Mouse (Mus musculus) spleen, postnatal 36 days (tissue): ENCODE results near the gene Bcar1.

ENCODE experiments used
- DNase-seq, 2 experiments: peaks; one replicate each; pipeline ENCODE4 v3.0.0; 2022; ENCODE audit warnings: low spot score in 2 of 2, mixed read lengths in 1 of 2

Gene Bcar1

GRCm38 (mm10) chr8:111739604-111740003, 4.0 kb downstream of the Bcar1 start:
- no peak for DNase-seq

- DNase-seq: no peak
Observed at GRCm38 (mm10) chr8:111738867-111739266, 4.7 kb downstream of the Bcar1 start.

GRCm38 (mm10) chr8:111736321-111736720, 7.3 kb downstream of the Bcar1 start:
- no peak for DNase-seq

- no peak for DNase-seq
Observed at GRCm38 (mm10) chr8:111735791-111736190, 7.8 kb downstream of the Bcar1 start.

- DNase-seq: no peak
Observed at GRCm38 (mm10) chr8:111735335-111735761, 8.3 kb downstream of the Bcar1 start.

- DNase-seq: no peak
Observed at GRCm38 (mm10) chr8:111734244-111734960, 9.2 kb downstream of the Bcar1 start.

- DNase-seq: no peak
Observed at GRCm38 (mm10) chr8:111733581-111734243, 9.9 kb downstream of the Bcar1 start.

- DNase-seq: no peak
Observed at GRCm38 (mm10) chr8:111732406-111733085, 11.1 kb downstream of the Bcar1 start.

- peak; percentile 81 to 82 for DNase-seq
Observed at GRCm38 (mm10) chr8:111732004-111732403, 11.6 kb downstream of the Bcar1 start.

- no peak for DNase-seq
Observed at GRCm38 (mm10) chr8:111731231-111731977, 12.2 kb downstream of the Bcar1 start.

- DNase-seq: no peak
Observed at GRCm38 (mm10) chr8:111729233-111730170, 14.1 kb downstream of the Bcar1 start.

- DNase-seq: no peak
Observed at GRCm38 (mm10) chr8:111728481-111728880, 15.1 kb downstream of the Bcar1 start.

- DNase-seq: no peak
Observed at GRCm38 (mm10) chr8:111727553-111727952, 16.1 kb downstream of the Bcar1 start.

GRCm38 (mm10) chr8:111726102-111726900, 17.3 kb downstream of the Bcar1 start:
- DNase-seq: no peak

GRCm38 (mm10) chr8:111725341-111725740, 18.3 kb downstream of the Bcar1 start:
- no peak for DNase-seq

- DNase-seq: no peak
Observed at GRCm38 (mm10) chr8:111720115-111720544, 23.5 kb downstream of the Bcar1 start.

GRCm38 (mm10) chr8:111718937-111719336, 24.7 kb downstream of the Bcar1 start:
- DNase-seq: no peak

- DNase-seq: no peak
Observed at GRCm38 (mm10) chr8:111717866-111718265, 25.7 kb downstream of the Bcar1 start.

- no peak for DNase-seq
Observed at GRCm38 (mm10) chr8:111717488-111717792, 26.2 kb downstream of the Bcar1 start.
